Mouse (Mus musculus) liver, embryonic 14.5 days (tissue): ENCODE measurements around the gene Aplnr.

Source experiments
- CTCF ChIP-seq: IDR thresholded peaks from 2 replicates; pipeline ENCODE4 v1.5.1; 2016; ENCODE audit warnings: antibody characterized with exemption, low read depth, control low read depth
- EP300 ChIP-seq: IDR thresholded peaks from 2 replicates; pipeline ENCODE4 v1.6.1; 2016; ENCODE audit warnings: antibody characterized with exemption, low read depth

DNA sequence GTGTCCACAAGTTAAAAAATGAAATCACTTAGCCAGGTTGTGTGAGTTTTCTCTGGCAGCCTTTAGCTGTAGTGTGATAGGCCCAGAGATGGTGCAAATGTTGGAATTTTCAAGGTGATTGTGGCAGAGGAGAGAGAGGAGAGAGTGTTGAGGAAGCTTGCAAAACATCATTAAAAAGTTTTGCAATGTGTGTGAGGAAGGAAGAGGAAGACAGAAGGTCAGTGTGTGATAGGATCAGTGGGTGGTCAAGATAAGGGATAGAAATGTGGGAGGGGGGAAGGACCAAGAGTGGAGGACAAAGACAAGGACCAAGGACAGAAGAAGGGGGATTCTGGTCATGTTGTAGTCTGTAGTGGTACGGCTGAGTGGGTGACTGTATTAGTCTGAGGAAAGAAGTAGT is 14.3 kb downstream of the Aplnr start:
- TF ChIP-seq CTCF (no peak), EP300 (no peak)
